Mouse (Mus musculus): Measurements from ENCODE around the gene Slc4a11.
A peak's percentile ranks its signal among the peaks of the same experiment; 100 is the strongest.

Slc4a11 gene

GRCm38 (mm10) chr2:130697153-130697810, at the start of gene Slc4a11:
TSS of gene Slc4a11 (minus strand) at chr2:130697519.
- DNase-seq (ENCODE audit: low read depth): no peak

GRCm38 (mm10) chr2:130743576-130743975, 46.3 kb upstream of the Slc4a11 start:
- DNase-seq (ENCODE audit: low read depth): no peak

- no peak for DNase-seq (ENCODE audit: low read depth)
Observed at GRCm38 (mm10) chr2:130740096-130740495, 42.8 kb upstream of the Slc4a11 start.

- DNase-seq (ENCODE audit: low read depth): no peak
Observed at GRCm38 (mm10) chr2:130738019-130738418, 40.7 kb upstream of the Slc4a11 start.

GRCm38 (mm10) chr2:130735281-130735680, 38.0 kb upstream of the Slc4a11 start:
- DNase-seq (ENCODE audit: low read depth): no peak

GRCm38 (mm10) chr2:130733444-130733843, 36.1 kb upstream of the Slc4a11 start:
- DNase-seq (ENCODE audit: low read depth): no peak

GRCm38 (mm10) chr2:130731855-130732254, 34.5 kb upstream of the Slc4a11 start:
- no peak for DNase-seq (ENCODE audit: low read depth)

- no peak for DNase-seq (ENCODE audit: low read depth)
Observed at GRCm38 (mm10) chr2:130730746-130731145, 33.4 kb upstream of the Slc4a11 start.

GRCm38 (mm10) chr2:130728906-130729585, 31.7 kb upstream of the Slc4a11 start:
- peak; percentile 14 for DNase-seq (ENCODE audit: low read depth)

GRCm38 (mm10) chr2:130727752-130728151, 30.4 kb upstream of the Slc4a11 start:
- peak; percentile 41 for DNase-seq (ENCODE audit: low read depth)

- no peak for DNase-seq (ENCODE audit: low read depth)
Observed at GRCm38 (mm10) chr2:130724369-130724768, 27.1 kb upstream of the Slc4a11 start.

GRCm38 (mm10) chr2:130717951-130718350, 20.6 kb upstream of the Slc4a11 start:
- DNase-seq (ENCODE audit: low read depth): no peak

- DNase-seq (ENCODE audit: low read depth): no peak
Observed at GRCm38 (mm10) chr2:130707057-130707456, 9.7 kb upstream of the Slc4a11 start.

- DNase-seq (ENCODE audit: low read depth): no peak
Observed at GRCm38 (mm10) chr2:130706602-130707001, 9.3 kb upstream of the Slc4a11 start.

GRCm38 (mm10) chr2:130705178-130705577, 7.9 kb upstream of the Slc4a11 start:
- DNase-seq (ENCODE audit: low read depth): peak; percentile 12

- no peak for DNase-seq (ENCODE audit: low read depth)
Observed at GRCm38 (mm10) chr2:130704040-130705001, 7.0 kb upstream of the Slc4a11 start.

GRCm38 (mm10) chr2:130697821-130698266, 525 bp upstream of the Slc4a11 start:
- no peak for DNase-seq (ENCODE audit: low read depth)

GRCm38 (mm10) chr2:130696700-130697152, 593 bp downstream of the Slc4a11 start:
- DNase-seq (ENCODE audit: low read depth): no peak

GRCm38 (mm10) chr2:130693563-130693962, 3.8 kb downstream of the Slc4a11 start:
- no peak for DNase-seq (ENCODE audit: low read depth)

GRCm38 (mm10) chr2:130689011-130689410, 8.3 kb downstream of the Slc4a11 start:
- peak; percentile 72 for DNase-seq (ENCODE audit: low read depth)

- DNase-seq (ENCODE audit: low read depth): no peak
Observed at GRCm38 (mm10) chr2:130685426-130685825, 11.9 kb downstream of the Slc4a11 start.

- no peak for DNase-seq (ENCODE audit: low read depth)
Observed at GRCm38 (mm10) chr2:130681531-130681930, 15.8 kb downstream of the Slc4a11 start.
